Mouse (Mus musculus) kidney, adult 2 months (tissue): ENCODE results near the gene Dgke. TPM values are rescaled to one million over a fixed set of nuclear protein-coding genes. Genes with fewer than 3 reads are reported as not detected.

Experiments used
- DNase-seq: peaks from one replicate; pipeline ENCODE4 v3.0.0; 2021
- H3K27ac ChIP-seq: fragments of 200-500 bp; 2 replicates; pipeline ENCODE4 v1.5.1; 2012; ENCODE audit warnings: low read depth, low read length, control low read depth, inconsistent platforms; ENCODE audit not compliant: insufficient read depth
- H3K27me3 ChIP-seq: fragments of 200-500 bp; replicated peaks from 2 replicates; pipeline ENCODE4 v1.6.1; 2012; ENCODE audit warnings: mild to moderate bottlenecking, moderate library complexity, low read length, inconsistent platforms; ENCODE audit not compliant: control insufficient read depth, insufficient read depth
- H3K36me3 ChIP-seq: fragments of 200-500 bp; 2 replicates; pipeline ENCODE4 v1.6.1; 2012; ENCODE audit warnings: mild to moderate bottlenecking, moderate library complexity, low read length, inconsistent platforms; ENCODE audit not compliant: control insufficient read depth, insufficient read depth
- H3K4me1 ChIP-seq: fragments of 200-500 bp; 2 replicates; pipeline ENCODE4 v1.6.1; 2011; ENCODE audit warnings: low read length; ENCODE audit not compliant: control insufficient read depth, insufficient read depth
- H3K4me3 ChIP-seq: fragments of 200-500 bp; 2 replicates; pipeline ENCODE4 v1.5.1; 2011; ENCODE audit warnings: mild to moderate bottlenecking, low read depth, low read length, control low read depth; ENCODE audit not compliant: insufficient read depth
- CTCF ChIP-seq: fragments of 200-500 bp; conservative IDR thresholded peaks from 2 replicates; pipeline ENCODE4 v1.5.1; 2011; ENCODE audit warnings: low read depth, mild to moderate bottlenecking, control low read depth, low read length, moderate library complexity, mixed read lengths; ENCODE audit not compliant: insufficient read depth, insufficient read length
- POLR2A ChIP-seq: fragments of 200-500 bp; IDR thresholded peaks from one replicate; pipeline ENCODE4 v1.6.1; 2011; ENCODE audit warnings: low read depth, low read length, control low read depth
- WGBS: fragments of 180-500 bp; shearing (Covaris S2); methylation state at CpG from one replicate; pipeline ENCODE4 v1.1.7; 2018; 5-methylcytosine and 5-hydroxymethylcytosine counted together
- polyA plus RNA-seq: library from polyadenylated mRNA; depleted of rRNA; stranded (reverse); fragments of >200 nt; gene quantifications from 2 replicates; pipeline ENCODE4 v1.2.3, GENCODE M21; 2012; rRNA removed

Gene Dgke
- 2.4 and 2.8 TPM in 2 replicates for polyA plus RNA-seq

- Histone ChIP-seq H3K36me3 (no peaks in the 10 kb centered on the region), H3K27ac (no peak within 1 kb of the TSS; the same call in 1 of the 2 replicates), H3K27me3 (no peaks in the 10 kb centered on the region), H3K4me1 (no peaks in the 10 kb centered on the region), H3K4me3 (no peak within 1 kb of the TSS)
- no peak for TF ChIP-seq POLR2A
- no peak for TF ChIP-seq CTCF
- WGBS: 92% methylated on average over 1 of the region's 1 CpGs
- no peak for DNase-seq
These were observed at the start of gene Dgke for GRCm38 (mm10) chr11:89066750-89067149. Gene Dgke (minus strand): TSS chr11:89066850.

GRCm38 (mm10) chr11:89107180-89107807 is 40.6 kb upstream of the Dgke start:
- 43% methylated on average over 12 of the region's 12 CpGs for WGBS
- Histone ChIP-seq H3K27ac (no peak overlapping the region), H3K27me3 (no peaks in the 10 kb centered on the region), H3K36me3 (no peaks in the 10 kb centered on the region), H3K4me1 (no peaks in the 10 kb centered on the region), H3K4me3 (no peak overlapping the region)
- TF ChIP-seq POLR2A (no peak), CTCF (no peak)
- no peak for DNase-seq

- 87% methylated on average over 11 of the region's 11 CpGs for WGBS
- TF ChIP-seq POLR2A (no peak), CTCF (no peak)
- no peaks in the 10 kb centered on the region for H3K36me3 ChIP-seq
- no peaks in the 10 kb centered on the region for H3K27me3 ChIP-seq
- H3K27ac ChIP-seq: no peak overlapping the region
- H3K4me1 ChIP-seq: no peaks in the 10 kb centered on the region
- no peak overlapping the region for H3K4me3 ChIP-seq
- no peak for DNase-seq
These were observed 39.2 kb upstream of the Dgke start for GRCm38 (mm10) chr11:89105823-89106222.

GRCm38 (mm10) chr11:89105211-89105610 is 38.6 kb upstream of the Dgke start:
- WGBS: 68% methylated on average over 8 of the region's 8 CpGs
- H3K4me1 ChIP-seq: no peaks in the 10 kb centered on the region
- H3K27me3 ChIP-seq: no peaks in the 10 kb centered on the region
- H3K27ac ChIP-seq: no peak overlapping the region
- DNase-seq: no peak
- no peak for TF ChIP-seq CTCF
- TF ChIP-seq POLR2A: no peak
- no peak overlapping the region for H3K4me3 ChIP-seq
- H3K36me3 ChIP-seq: no peaks in the 10 kb centered on the region

- no peaks in the 10 kb centered on the region for H3K4me1 ChIP-seq
- WGBS: 70% methylated on average over 14 of the region's 14 CpGs
- peak; percentile 62 for DNase-seq
- no peaks in the 10 kb centered on the region for H3K36me3 ChIP-seq
- no peak overlapping the region for H3K4me3 ChIP-seq
- H3K27me3 ChIP-seq: no peaks in the 10 kb centered on the region
- TF ChIP-seq POLR2A (no peak), CTCF (no peak)
- H3K27ac ChIP-seq: no peak overlapping the region
These were observed 36.5 kb upstream of the Dgke start for GRCm38 (mm10) chr11:89103166-89103565.

GRCm38 (mm10) chr11:89100826-89101321 is 34.2 kb upstream of the Dgke start:
- 6% methylated on average over 17 of the region's 17 CpGs for WGBS
- DNase-seq: peak; percentile 81

GRCm38 (mm10) chr11:89100403-89100802 is 33.8 kb upstream of the Dgke start:
- H3K4me3 ChIP-seq: peak overlapping the region; percentile 45
- no peaks in the 10 kb centered on the region for H3K27me3 ChIP-seq
- no peaks in the 10 kb centered on the region for H3K36me3 ChIP-seq
- no peaks in the 10 kb centered on the region for H3K4me1 ChIP-seq
- under 1% methylated on average over 9 of the region's 9 CpGs for WGBS
- no peak overlapping the region for H3K27ac ChIP-seq
- DNase-seq: peak; percentile 88
- TF ChIP-seq CTCF (peak; percentile 92), POLR2A (no peak)

More at GRCm38 (mm10) chr11:89100826-89101321, 34.2 kb upstream of the Dgke start:
- H3K27ac ChIP-seq: no peak overlapping the region
- peak overlapping the region; percentile 45 for H3K4me3 ChIP-seq
- H3K4me1 ChIP-seq: no peaks in the 10 kb centered on the region
- TF ChIP-seq POLR2A: no peak
- no peak for TF ChIP-seq CTCF
- H3K27me3 ChIP-seq: no peaks in the 10 kb centered on the region
- no peaks in the 10 kb centered on the region for H3K36me3 ChIP-seq
